Mouse (Mus musculus) liver, embryonic 13.5 days (tissue): ENCODE data around the gene Rad51b. TPM values are rescaled to one million over a fixed set of nuclear protein-coding genes. Genes with fewer than 3 reads are reported as not detected.

Experiments
- ATAC-seq: fragments of 200-750 bp; cut with Nextera tagmentation; 2 replicates; pipeline ENCODE4 v1.8.0; 2017; ENCODE audit warnings: low read depth, mild to moderate bottlenecking, moderate number of reproducible peaks, moderate library complexity
- DNase-seq: peaks from one replicate; pipeline ENCODE4 v3.0.0; 2022
- H3K27ac ChIP-seq: fragments of 300-500 bp; sonication (generic); 2 replicates; pipeline ENCODE4 v1.5.1; 2015; ENCODE audit warnings: moderate library complexity, mild to moderate bottlenecking, inconsistent platforms
- H3K27me3 ChIP-seq: fragments of 300-500 bp; sonication (generic); 2 replicates; pipeline ENCODE4 v1.6.1; 2015; ENCODE audit warnings: mild to moderate bottlenecking, inconsistent platforms
- H3K36me3 ChIP-seq: fragments of 300-500 bp; sonication (generic); 2 replicates; pipeline ENCODE4 v1.6.1; 2015; ENCODE audit warnings: mild to moderate bottlenecking, inconsistent platforms
- H3K4me1 ChIP-seq: fragments of 300-500 bp; sonication (generic); replicated peaks from 2 replicates; pipeline ENCODE4 v1.6.1; 2015; ENCODE audit warnings: inconsistent platforms
- H3K4me2 ChIP-seq: fragments of 300-500 bp; sonication (generic); 2 replicates; pipeline ENCODE4 v1.6.1; 2015; ENCODE audit warnings: inconsistent platforms, mild to moderate bottlenecking, moderate library complexity
- H3K4me3 ChIP-seq: fragments of 300-500 bp; sonication (generic); replicated peaks from 2 replicates; pipeline ENCODE4 v1.5.1; 2015; ENCODE audit warnings: mild to moderate bottlenecking, inconsistent platforms
- H3K9ac ChIP-seq: fragments of 300-500 bp; sonication (generic); 2 replicates; pipeline ENCODE4 v1.6.1; 2015; ENCODE audit warnings: mild to moderate bottlenecking, inconsistent platforms
- H3K9me3 ChIP-seq: fragments of 300-500 bp; sonication (generic); replicated peaks from 2 replicates; pipeline ENCODE4 v1.6.1; 2016; ENCODE audit warnings: inconsistent platforms
- WGBS: fragments of 180-500 bp; shearing (Covaris S2); methylation state at CpG from one replicate; pipeline ENCODE4 v1.1.7; 2015; ENCODE audit not compliant: insufficient replicate concordance; 5-methylcytosine and 5-hydroxymethylcytosine counted together
- polyA plus RNA-seq: library from polyadenylated mRNA; unstranded; fragments of >200 nt; fragmentation: Nextera tagmentation; extraction: Ambion mirVana; gene quantifications from 2 replicates; pipeline ENCODE4 v1.2.1, GENCODE M21; 2015

Gene Rad51b
- polyA plus RNA-seq, 1 experiment from 2014 or later, result 5.5 TPM

DNA sequence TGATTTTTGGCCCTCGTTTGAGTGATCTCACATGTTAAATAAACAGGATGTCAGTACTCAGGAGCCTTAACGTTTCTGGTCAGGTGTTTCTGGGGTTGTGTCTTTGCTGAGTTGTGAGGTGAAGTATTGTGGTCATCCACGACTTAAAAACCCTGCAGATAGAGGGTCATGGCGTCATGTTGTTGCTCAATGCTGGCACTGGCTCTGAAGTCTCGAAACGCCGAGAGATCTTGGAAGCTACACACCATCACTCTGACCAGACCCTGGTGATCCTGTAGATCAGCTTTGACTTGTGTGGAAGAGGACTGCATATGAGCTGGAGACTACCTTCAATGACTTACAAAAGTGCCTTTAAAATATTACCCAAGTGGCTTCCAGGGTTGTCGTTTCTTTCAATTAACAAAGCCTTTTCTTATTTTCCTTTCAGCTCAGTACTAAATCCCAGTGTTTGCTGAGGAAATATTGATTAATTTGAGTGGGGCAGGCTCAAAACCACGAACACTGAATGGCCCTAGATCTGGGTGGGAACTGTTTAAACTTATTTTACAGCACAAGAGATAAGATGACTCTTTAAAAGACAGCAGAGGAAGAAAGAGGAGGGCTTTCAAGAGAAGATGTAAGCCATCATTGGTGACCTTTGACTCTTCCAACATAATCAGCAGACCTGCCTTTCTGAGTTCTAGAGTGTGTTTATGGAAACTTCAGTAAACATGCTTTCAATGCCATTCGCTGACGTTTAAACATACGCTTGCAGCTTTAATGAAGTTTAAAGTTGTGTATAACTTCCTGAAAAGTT is 144.3 kb downstream of the Rad51b start:
- WGBS, result 45% methylated on average over 12 of the region's 12 CpGs
- ATAC-seq (no peak), DNase-seq (no peak)
- Histone ChIP-seq H3K36me3 (no peaks in the 10 kb centered on the region), H3K4me2 (no peak overlapping the region), H3K27me3 (no peaks in the 10 kb centered on the region), H3K4me3 (no peak overlapping the region), H3K4me1 (peaks cover 7% of the 10 kb centered on the region; the same call in 1 of the 2 replicates), H3K9ac (no peak overlapping the region), H3K9me3 (no peaks in the 10 kb centered on the region), H3K27ac (no peak overlapping the region)

DNA sequence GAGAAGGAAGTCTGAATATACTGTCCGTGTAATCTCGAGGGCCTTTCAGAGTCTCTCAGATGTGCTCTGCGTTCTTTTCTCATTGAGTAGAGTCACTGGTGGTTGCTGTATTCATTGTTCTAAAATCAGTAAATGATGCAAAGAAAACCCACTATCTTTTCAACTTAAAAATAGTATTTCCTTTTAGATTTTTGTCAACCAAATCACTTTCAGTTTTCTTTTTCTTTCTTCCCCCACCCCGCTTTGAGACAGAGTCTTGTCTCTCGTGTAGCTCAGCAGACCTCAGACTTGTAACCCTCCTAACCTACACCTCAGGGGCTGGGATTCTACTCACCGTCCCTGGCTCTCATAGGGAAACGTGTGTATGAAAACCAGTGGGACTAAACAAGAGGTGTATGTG is 145.0 kb downstream of the Rad51b start:
- no peaks in the 10 kb centered on the region for H3K9me3 ChIP-seq
- peaks cover 7% of the 10 kb centered on the region; the same call in 1 of the 2 replicates for H3K4me1 ChIP-seq
- H3K27ac ChIP-seq, result no peak overlapping the region
- no peaks in the 10 kb centered on the region for H3K27me3 ChIP-seq
- WGBS, result 72% methylated on average over 7 of the region's 7 CpGs
- ATAC-seq (no peak), DNase-seq (no peak)
- H3K36me3 ChIP-seq, result no peaks in the 10 kb centered on the region
- H3K4me3 ChIP-seq, result no peak overlapping the region
- H3K4me2 ChIP-seq, result no peak overlapping the region
- H3K9ac ChIP-seq, result no peak overlapping the region

- no peaks in the 10 kb centered on the region for H3K36me3 ChIP-seq
- H3K27ac ChIP-seq, result no peak overlapping the region
- peaks cover 7% of the 10 kb centered on the region; the same call in 1 of the 2 replicates for H3K4me1 ChIP-seq
- no peak overlapping the region for H3K4me3 ChIP-seq
- H3K9ac ChIP-seq, result no peak overlapping the region
- ATAC-seq (no peak), DNase-seq (no peak)
- 66% methylated on average over 6 of the region's 6 CpGs for WGBS
- H3K27me3 ChIP-seq, result no peaks in the 10 kb centered on the region
- no peaks in the 10 kb centered on the region for H3K9me3 ChIP-seq
- no peak overlapping the region for H3K4me2 ChIP-seq
Observed at GRCm38 (mm10) chr12:79442836-79443390, 145.8 kb downstream of the Rad51b start.

DNA sequence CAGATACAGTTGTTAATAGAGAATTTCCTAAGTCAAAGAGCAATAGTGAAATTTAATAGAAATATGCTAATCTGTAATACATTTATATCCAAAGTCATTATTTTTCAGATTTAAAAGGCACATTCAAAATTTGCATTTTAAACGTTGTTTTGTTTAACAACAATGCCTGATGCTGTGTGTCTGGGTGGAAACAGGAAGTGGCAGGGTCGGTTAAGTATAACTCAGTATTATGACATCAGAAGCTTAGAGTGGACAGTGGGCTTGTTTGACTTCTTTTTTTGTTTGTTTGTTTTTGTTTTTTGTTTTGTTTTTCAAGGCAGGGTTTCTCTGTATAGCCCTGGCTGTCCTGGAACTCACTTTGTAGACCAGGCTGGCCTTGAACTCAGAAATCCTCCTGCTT is 147.6 kb downstream of the Rad51b start:
- H3K4me2 ChIP-seq, result no peak overlapping the region
- H3K4me3 ChIP-seq, result no peak overlapping the region
- DNase-seq (no peak), ATAC-seq (no peak)
- H3K36me3 ChIP-seq, result no peaks in the 10 kb centered on the region
- no peaks in the 10 kb centered on the region for H3K27me3 ChIP-seq
- no peak overlapping the region for H3K27ac ChIP-seq
- H3K9me3 ChIP-seq, result no peaks in the 10 kb centered on the region
- 35% methylated on average over 2 of the region's 2 CpGs for WGBS
- H3K9ac ChIP-seq, result no peak overlapping the region
- peaks cover 7% of the 10 kb centered on the region; the same call in 1 of the 2 replicates for H3K4me1 ChIP-seq

- DNase-seq, result no peak
Observed at GRCm38 (mm10) chr12:79447039-79447438, 150.0 kb downstream of the Rad51b start.

DNA sequence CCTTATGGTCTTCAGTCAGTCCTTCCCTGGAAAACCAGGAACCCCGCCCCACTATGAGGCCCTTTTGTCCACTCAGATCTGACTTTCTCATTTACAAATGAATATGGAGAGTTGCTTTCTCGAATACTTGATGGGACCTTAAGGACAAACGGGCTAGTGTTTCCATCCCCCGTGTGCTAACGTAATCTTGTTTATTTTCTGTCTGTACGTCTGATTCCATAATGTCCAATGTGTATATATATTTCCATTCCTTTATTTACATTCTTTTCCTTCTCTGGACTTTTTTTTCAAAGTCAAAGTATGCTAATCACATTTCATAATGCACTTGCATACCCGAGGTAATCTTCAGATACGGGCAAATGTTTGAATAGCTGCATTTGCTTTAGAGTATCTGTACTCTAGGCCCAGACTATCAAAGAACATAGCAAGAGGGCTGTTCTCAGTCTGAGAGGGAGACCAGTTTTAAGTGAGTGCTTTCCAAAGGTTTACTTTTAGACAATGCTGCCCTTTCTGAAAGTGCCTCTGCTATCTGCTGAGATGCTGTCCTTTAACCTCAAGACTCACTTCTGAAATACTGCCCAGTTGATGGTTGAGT is 152.8 kb downstream of the Rad51b start:
- H3K4me2 ChIP-seq, result no peak overlapping the region
- no peaks in the 10 kb centered on the region for H3K36me3 ChIP-seq
- 77% methylated on average over 8 of the region's 8 CpGs for WGBS
- ATAC-seq (no peak), DNase-seq (no peak)
- H3K4me3 ChIP-seq, result no peak overlapping the region
- H3K4me1 ChIP-seq, result no peaks in the 10 kb centered on the region
- H3K9ac ChIP-seq, result no peak overlapping the region
- no peaks in the 10 kb centered on the region for H3K9me3 ChIP-seq
- no peaks in the 10 kb centered on the region for H3K27me3 ChIP-seq
- H3K27ac ChIP-seq, result no peak overlapping the region

More at GRCm38 (mm10) chr12:79447039-79447438, 150.0 kb downstream of the Rad51b start:
- Histone ChIP-seq H3K4me2 (no peak overlapping the region), H3K9me3 (no peaks in the 10 kb centered on the region), H3K4me3 (no peak overlapping the region), H3K27ac (no peak overlapping the region), H3K27me3 (no peaks in the 10 kb centered on the region), H3K4me1 (no peaks in the 10 kb centered on the region), H3K36me3 (no peaks in the 10 kb centered on the region), H3K9ac (no peak overlapping the region)
- WGBS, result 67% methylated on average over 3 of the region's 3 CpGs
- no peak for ATAC-seq

- Histone ChIP-seq H3K9ac (no peak overlapping the region), H3K4me3 (no peak overlapping the region), H3K27ac (no peak overlapping the region), H3K4me2 (no peak overlapping the region), H3K9me3 (no peaks in the 10 kb centered on the region), H3K27me3 (no peaks in the 10 kb centered on the region), H3K4me1 (no peaks in the 10 kb centered on the region), H3K36me3 (no peaks in the 10 kb centered on the region)
- DNase-seq (no peak), ATAC-seq (no peak)
- 66% methylated on average over 4 of the region's 4 CpGs for WGBS
Observed at GRCm38 (mm10) chr12:79452882-79453281, 155.8 kb downstream of the Rad51b start.

GRCm38 (mm10) chr12:79454017-79454416 is 156.9 kb downstream of the Rad51b start:
- Histone ChIP-seq H3K4me1 (no peaks in the 10 kb centered on the region), H3K36me3 (no peaks in the 10 kb centered on the region), H3K9me3 (no peaks in the 10 kb centered on the region), H3K27me3 (no peaks in the 10 kb centered on the region), H3K4me2 (no peak overlapping the region), H3K4me3 (no peak overlapping the region), H3K9ac (no peak overlapping the region), H3K27ac (no peak overlapping the region)
- DNase-seq (no peak), ATAC-seq (no peak)
- 67% methylated on average over 4 of the region's 4 CpGs for WGBS

GRCm38 (mm10) chr12:79455061-79455847 is 158.2 kb downstream of the Rad51b start:
- Histone ChIP-seq H3K9me3 (no peaks in the 10 kb centered on the region), H3K4me2 (no peak overlapping the region), H3K4me1 (no peaks in the 10 kb centered on the region), H3K27me3 (no peaks in the 10 kb centered on the region), H3K27ac (no peak overlapping the region), H3K9ac (no peak overlapping the region), H3K4me3 (no peak overlapping the region), H3K36me3 (no peaks in the 10 kb centered on the region)
- no peak for ATAC-seq
- 83% methylated on average over 12 of the region's 12 CpGs for WGBS
- DNase-seq, result no peak

GRCm38 (mm10) chr12:79455848-79456164 is 158.7 kb downstream of the Rad51b start:
- WGBS, result 66% methylated on average over 3 of the region's 3 CpGs
- DNase-seq (no peak), ATAC-seq (no peak)
- no peak overlapping the region for H3K4me3 ChIP-seq
- H3K27ac ChIP-seq, result no peak overlapping the region
- H3K4me1 ChIP-seq, result no peaks in the 10 kb centered on the region
- H3K9me3 ChIP-seq, result no peaks in the 10 kb centered on the region
- H3K36me3 ChIP-seq, result no peaks in the 10 kb centered on the region
- H3K9ac ChIP-seq, result no peak overlapping the region
- no peaks in the 10 kb centered on the region for H3K27me3 ChIP-seq
- no peak overlapping the region for H3K4me2 ChIP-seq

GRCm38 (mm10) chr12:79456251-79456650 is 159.2 kb downstream of the Rad51b start:
- Histone ChIP-seq H3K4me2 (no peak overlapping the region), H3K27me3 (no peaks in the 10 kb centered on the region), H3K9ac (no peak overlapping the region), H3K4me1 (no peaks in the 10 kb centered on the region), H3K27ac (no peak overlapping the region), H3K4me3 (no peak overlapping the region), H3K36me3 (no peaks in the 10 kb centered on the region), H3K9me3 (no peaks in the 10 kb centered on the region)
- DNase-seq, result no peak
- ATAC-seq, result no peak
- 78% methylated on average over 9 of the region's 9 CpGs for WGBS
